Mouse (Mus musculus) adrenal gland, postnatal 14 days (tissue): ENCODE data around the gene Rhobtb3. TPM values are rescaled to one million over a fixed set of nuclear protein-coding genes. Genes with fewer than 3 reads are reported as not detected.

Experiments used
- total RNA-seq: library from RNA; stranded (reverse); gene quantifications from 2 replicates; pipeline ENCODE4 v1.2.3, GENCODE M21; 2021

Rhobtb3 gene
- total RNA-seq, 1 experiment from 2014 or later: 10.6 TPM

Other genes starting within 250 kb of the Rhobtb3 start
- 54.8 and 85.5 TPM in 2 replicates for gene Ell2, start 237.2 kb downstream of the Rhobtb3 start, total RNA-seq
- gene Glrx, start 104.1 kb downstream of the Rhobtb3 start, total RNA-seq: 27.9 and 28.8 TPM in 2 replicates
- gene Spata9, start 23.2 kb upstream of the Rhobtb3 start, total RNA-seq: not detected in 2 replicates
- 17.3 and 19.1 TPM in 2 replicates for gene Rfesd, start 74.8 kb upstream of the Rhobtb3 start, total RNA-seq
- gene Gpr150, start 113.1 kb upstream of the Rhobtb3 start, total RNA-seq: not detected in 2 replicates
- 6.7 and 7.7 TPM in 2 replicates for gene Arsk, start 154.7 kb upstream of the Rhobtb3 start, total RNA-seq
- 24.6 and 27.6 TPM in 2 replicates for gene Ttc37, start 154.8 kb upstream of the Rhobtb3 start, total RNA-seq